Mouse (Mus musculus) cerebellum, adult 18-20 months (tissue): ENCODE data around the gene Zfp771.

Experiments
- DNase-seq, 2 experiments: peaks; one replicate each; pipeline ENCODE4 v3.0.0; 2021

Gene Zfp771

GRCm38 (mm10) chr7:127253821-127254769 is 10.0 kb downstream of the Zfp771 start:
- peak; percentile 95 to 98 for DNase-seq

GRCm38 (mm10) chr7:127255008-127255407 is 10.9 kb downstream of the Zfp771 start:
- no peak for DNase-seq

- DNase-seq, result no peak
These were observed 11.9 kb downstream of the Zfp771 start for GRCm38 (mm10) chr7:127255965-127256364.

- DNase-seq, result no peak
These were observed 12.4 kb downstream of the Zfp771 start for GRCm38 (mm10) chr7:127256518-127256917.

- DNase-seq, result no peak
These were observed 15.3 kb downstream of the Zfp771 start for GRCm38 (mm10) chr7:127259186-127259905.

- DNase-seq, result peak; percentile 96 to 99
These were observed 16.4 kb downstream of the Zfp771 start, which contains the start of gene Dctpp1 for GRCm38 (mm10) chr7:127260309-127261111. TSS of gene Dctpp1 (minus strand) at chr7:127260709.

- DNase-seq, result no peak
These were observed 18.3 kb downstream of the Zfp771 start for GRCm38 (mm10) chr7:127262218-127262961.

GRCm38 (mm10) chr7:127263526-127263925 is 19.5 kb downstream of the Zfp771 start:
- DNase-seq, result no peak

- no peak for DNase-seq
These were observed 26.2 kb downstream of the Zfp771 start for GRCm38 (mm10) chr7:127270256-127270655.

- no peak for DNase-seq
These were observed 26.6 kb downstream of the Zfp771 start for GRCm38 (mm10) chr7:127270666-127271065.

- no peak for DNase-seq
These were observed 27.0 kb downstream of the Zfp771 start for GRCm38 (mm10) chr7:127271093-127271492.

- no peak for DNase-seq
These were observed 28.5 kb downstream of the Zfp771 start for GRCm38 (mm10) chr7:127272566-127272965.

- DNase-seq, result peak; percentile 43 to 48
These were observed 29.2 kb downstream of the Zfp771 start for GRCm38 (mm10) chr7:127273118-127273923.

- peak; percentile 94 to 97 for DNase-seq
These were observed 30.1 kb downstream of the Zfp771 start, which contains the start of gene Sephs2 for GRCm38 (mm10) chr7:127273925-127274789. TSS of gene Sephs2 (minus strand) at chr7:127274055.

- no peak for DNase-seq
These were observed 32.5 kb downstream of the Zfp771 start for GRCm38 (mm10) chr7:127276519-127276961.

GRCm38 (mm10) chr7:127278311-127278710 is 34.2 kb downstream of the Zfp771 start:
- no peak for DNase-seq

- no peak for DNase-seq
These were observed 36.0 kb downstream of the Zfp771 start for GRCm38 (mm10) chr7:127280092-127280491.

- no peak for DNase-seq
These were observed 37.0 kb downstream of the Zfp771 start for GRCm38 (mm10) chr7:127281114-127281513.

GRCm38 (mm10) chr7:127282190-127282589 is 38.1 kb downstream of the Zfp771 start:
- DNase-seq, result no peak

- DNase-seq, result no peak
These were observed 41.1 kb downstream of the Zfp771 start for GRCm38 (mm10) chr7:127285154-127285553.
